Mouse (Mus musculus) embryonic facial prominence, embryonic 10.5 days (tissue): ENCODE results near the gene Cetn4. TPM values are rescaled to one million over a fixed set of nuclear protein-coding genes. Genes with fewer than 3 reads are reported as not detected.

Experiments
- DNase-seq: peaks from one replicate; pipeline ENCODE4 v3.0.0-alpha.2; 2017; ENCODE audit warnings: low spot score
- H3K27ac ChIP-seq: fragments of 300-500 bp; sonication (generic); replicated peaks from 2 replicates; pipeline ENCODE4 v1.5.1; 2016; ENCODE audit warnings: mild to moderate bottlenecking
- H3K27me3 ChIP-seq: fragments of 300-500 bp; sonication (generic); replicated peaks from 2 replicates; pipeline ENCODE4 v1.6.1; 2016; ENCODE audit warnings: low read depth, mild to moderate bottlenecking; ENCODE audit not compliant: poor library complexity, severe bottlenecking
- H3K36me3 ChIP-seq: fragments of 300-500 bp; sonication (generic); replicated peaks from 2 replicates; pipeline ENCODE4 v1.6.1; 2016; ENCODE audit warnings: mild to moderate bottlenecking, moderate library complexity
- H3K4me1 ChIP-seq: fragments of 300-500 bp; sonication (generic); 2 replicates; pipeline ENCODE4 v1.6.1; 2016
- H3K4me3 ChIP-seq: fragments of 300-500 bp; sonication (generic); 2 replicates; pipeline ENCODE4 v1.5.1; 2016; ENCODE audit warnings: mild to moderate bottlenecking, moderate library complexity
- H3K9me3 ChIP-seq: fragments of 300-500 bp; sonication (generic); 2 replicates; pipeline ENCODE4 v1.6.1; 2016; ENCODE audit warnings: mild to moderate bottlenecking
- WGBS: fragments of 180-500 bp; shearing (Covaris S2); methylation state at CpG from one replicate; pipeline ENCODE4 v1.1.7; 2016; 5-methylcytosine and 5-hydroxymethylcytosine counted together
- polyA plus RNA-seq: library from polyadenylated mRNA; unstranded; fragments of >200 nt; fragmentation: Nextera tagmentation; extraction: Ambion mirVana; gene quantifications from 2 replicates; pipeline ENCODE4 v1.2.1, GENCODE M21; 2016

Gene Cetn4
- polyA plus RNA-seq, 1 experiment from 2014 or later: 2.4 TPM

- no peaks in the 10 kb centered on the region for H3K4me1 ChIP-seq
- no peak overlapping the region for H3K27ac ChIP-seq
- WGBS: 88% methylated on average over 15 of the region's 15 CpGs
- no peak for DNase-seq
- no peak overlapping the region for H3K4me3 ChIP-seq
- H3K36me3 ChIP-seq: no peaks in the 10 kb centered on the region
- H3K9me3 ChIP-seq: no peaks in the 10 kb centered on the region
- no peaks in the 10 kb centered on the region for H3K27me3 ChIP-seq
Measured at GRCm38 (mm10) chr3:37257776-37258175, 54.7 kb downstream of the Cetn4 start.

Other genes with a start within 250 kb of the Cetn4 start
- 0.20 and 0.52 TPM in 2 replicates for gene Adad1, start 249.2 kb downstream of the Cetn4 start, polyA plus RNA-seq
- gene Il2, start 186.7 kb downstream of the Cetn4 start, polyA plus RNA-seq: 0.18 and 0.22 TPM in 2 replicates
- 0.05 TPM in 1 of 2 replicates, not detected in the other for gene Il21, start 80.1 kb downstream of the Cetn4 start, polyA plus RNA-seq
- 8.6 and 8.7 TPM in 2 replicates for gene Bbs12, start 154 bp downstream of the Cetn4 start, polyA plus RNA-seq
- gene Fgf2, start 35.6 kb upstream of the Cetn4 start, polyA plus RNA-seq: 0.36 and 0.41 TPM in 2 replicates
- gene Spata5, start 107.2 kb upstream of the Cetn4 start, polyA plus RNA-seq: 49.8 and 51.7 TPM in 2 replicates
- gene Nudt6, start 107.5 kb upstream of the Cetn4 start, polyA plus RNA-seq: 3.6 and 4.2 TPM in 2 replicates